Mouse (Mus musculus) olfactory bulb, adult 2 months (tissue): ENCODE data around the gene Phpt1.

Source experiments
- CTCF ChIP-seq: fragments of 200-500 bp; IDR thresholded peaks from 2 replicates; pipeline ENCODE4 v1.5.1; 2012; ENCODE audit warnings: low read depth, mild to moderate bottlenecking, low read length, moderate library complexity; ENCODE audit not compliant: insufficient read depth
- POLR2A ChIP-seq: fragments of 200-500 bp; IDR thresholded peaks from 2 replicates; pipeline ENCODE4 v1.6.1; 2012; ENCODE audit warnings: mild to moderate bottlenecking, low read depth, low read length, moderate library complexity; ENCODE audit not compliant: insufficient read depth

DNA sequence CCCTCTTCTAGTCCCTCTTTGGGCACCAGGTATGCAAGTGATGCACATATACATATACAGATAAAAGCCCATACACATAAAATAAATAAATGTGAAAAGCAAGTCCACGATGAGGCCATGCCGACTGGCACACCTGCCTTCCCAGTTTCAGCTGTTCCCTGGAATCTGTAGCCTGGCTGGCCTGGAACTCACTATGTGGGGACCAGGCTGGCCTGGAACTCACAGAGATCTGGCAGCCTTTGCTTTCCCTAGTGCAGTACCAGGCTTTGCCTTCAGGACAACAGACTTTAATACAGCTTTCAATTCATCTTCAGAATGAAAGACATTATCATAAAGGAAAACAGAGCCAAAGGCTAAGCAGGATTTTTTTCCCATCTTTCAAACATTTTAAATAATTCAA is 41.3 kb downstream of the Phpt1 start:
- no peak for TF ChIP-seq CTCF
- no peak for TF ChIP-seq POLR2A
